Mouse (Mus musculus) CD4-positive, CD25-positive, alpha-beta regulatory T cell, adult 4 months (primary cell): ENCODE data around the gene Col27a1. TPM values are rescaled to one million over a fixed set of nuclear protein-coding genes. Genes with fewer than 3 reads are reported as not detected.

Experiments used
- ATAC-seq: one replicate; pipeline ENCODE4 v1.8.0; 2017
- polyA plus RNA-seq, 2 experiments: library from polyadenylated mRNA; unstranded; fragments of 100-300 nt; shearing (Covaris generic); gene quantifications; one replicate each; pipeline ENCODE4 v1.2.1; 2017

Col27a1 gene
- polyA plus RNA-seq, 2 experiments from 2014 or later = 0.33 to 0.75 TPM

DNA sequence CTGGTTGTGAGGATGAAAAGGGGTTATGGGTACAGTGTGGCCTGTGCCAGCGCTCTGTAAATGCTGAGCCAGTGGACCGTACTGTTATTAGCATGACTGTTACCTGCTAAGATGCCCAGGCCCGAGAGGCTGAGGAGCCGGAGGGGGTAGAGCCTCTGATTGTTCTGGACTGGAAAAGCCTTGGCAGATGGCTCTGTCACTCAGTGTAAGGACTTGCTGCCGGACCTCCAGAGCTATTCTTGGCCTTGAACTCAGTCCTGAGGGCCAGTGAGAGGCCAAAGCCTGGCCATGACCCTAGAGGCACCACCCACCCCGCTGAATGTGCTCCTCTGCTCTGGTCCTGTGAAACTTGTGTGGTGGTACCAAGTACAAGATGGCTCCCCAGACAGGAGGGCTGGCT is 52.5 kb downstream of the Col27a1 start:
- no peak for ATAC-seq

DNA sequence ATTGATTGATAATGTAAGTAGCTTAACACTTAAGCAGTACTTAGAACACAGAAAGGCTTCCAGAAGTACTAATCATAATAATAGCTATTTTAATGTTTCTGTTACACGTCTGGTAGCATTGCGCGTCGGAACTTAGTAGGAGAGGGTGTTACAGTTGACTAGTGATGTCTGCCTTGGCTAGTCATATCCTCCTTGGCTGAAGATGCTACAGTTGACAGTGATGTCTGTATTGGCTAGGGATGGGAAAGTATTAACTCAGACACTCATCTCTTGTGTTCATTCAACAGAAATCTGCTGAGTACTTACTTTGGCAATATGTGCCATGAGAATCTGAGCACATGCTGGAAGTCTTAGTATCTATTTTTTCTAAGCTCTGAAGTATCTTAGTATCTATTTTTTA is 53.3 kb downstream of the Col27a1 start:
- ATAC-seq = no peak

DNA sequence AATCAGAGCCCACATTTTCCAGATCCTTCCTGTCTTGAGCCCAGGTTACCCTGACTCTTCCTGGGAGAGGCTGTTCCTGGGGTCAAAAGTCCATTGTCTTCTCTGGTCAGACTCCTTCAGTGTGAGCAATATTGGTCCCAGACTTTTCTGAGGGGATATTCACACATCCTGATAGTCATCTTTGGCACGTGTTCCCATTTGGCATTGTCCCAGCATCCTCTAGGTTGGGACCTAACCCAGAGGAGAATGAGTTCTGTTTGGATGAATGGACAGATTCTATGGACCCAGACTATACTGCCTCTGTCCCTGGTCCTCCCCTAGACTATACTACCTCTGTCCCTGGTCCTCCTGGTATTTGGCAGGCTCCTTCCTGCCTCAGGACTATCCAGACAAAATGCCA is 53.8 kb downstream of the Col27a1 start:
- ATAC-seq = no peak

DNA sequence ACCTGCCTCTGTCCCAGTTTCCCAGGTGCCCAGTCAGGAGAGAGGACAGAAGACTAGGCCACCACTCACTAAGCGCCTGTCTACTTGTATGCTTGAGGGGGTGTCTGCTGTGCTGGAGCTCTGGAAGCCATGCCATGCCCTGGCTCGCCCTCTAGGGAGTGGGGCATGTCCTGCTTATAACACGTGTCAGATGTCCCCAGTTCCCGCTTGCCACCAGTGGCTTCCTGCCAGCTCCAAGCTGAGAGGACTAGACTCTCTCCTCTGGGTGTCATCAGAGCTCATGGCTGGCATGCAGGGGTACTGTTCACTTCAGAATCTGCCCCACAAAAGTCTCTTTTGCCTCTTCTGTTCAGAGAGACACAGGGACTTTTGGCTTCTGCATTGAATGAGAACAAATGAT is 55.0 kb downstream of the Col27a1 start:
- no peak for ATAC-seq

DNA sequence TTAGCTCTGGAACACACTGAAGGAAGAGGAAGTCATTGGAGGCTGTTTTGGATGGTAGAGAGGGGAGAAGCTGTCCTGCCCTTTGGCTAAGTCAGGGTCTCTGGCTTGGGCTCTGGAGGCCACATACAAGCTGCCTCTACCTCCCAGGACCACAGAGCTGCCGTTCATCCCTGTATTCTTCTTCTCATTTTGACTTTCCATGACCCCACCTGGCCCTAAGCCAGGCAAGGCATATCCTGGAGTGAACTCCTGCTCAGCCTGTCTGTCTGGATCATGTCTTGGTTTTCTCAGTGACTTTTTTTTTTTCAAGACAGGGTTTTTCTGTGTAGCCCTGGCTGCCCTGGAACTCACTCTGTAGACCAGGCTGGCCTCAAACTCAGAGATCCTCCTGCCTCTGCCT is 60.7 kb downstream of the Col27a1 start:
- no peak for ATAC-seq

DNA sequence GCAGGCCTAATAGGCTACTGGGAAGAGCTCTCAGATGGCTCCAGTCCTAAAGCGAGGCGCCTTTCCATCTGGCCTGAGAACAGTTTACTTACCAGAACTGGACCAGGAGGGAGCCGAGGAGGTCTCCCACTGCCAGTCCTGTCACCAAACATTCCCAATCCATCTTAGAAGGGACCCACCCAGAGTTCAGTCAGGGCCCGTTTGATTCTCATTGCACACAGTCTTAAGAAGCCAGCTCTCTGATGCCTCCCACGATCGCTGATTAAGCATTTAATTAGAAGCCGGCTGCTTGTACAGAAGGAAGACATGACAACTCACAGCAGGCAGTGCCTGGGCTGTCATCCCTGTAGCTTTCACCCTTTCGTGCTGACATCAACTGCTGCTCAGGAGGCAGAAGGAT is 61.4 kb downstream of the Col27a1 start:
- ATAC-seq = no peak

DNA sequence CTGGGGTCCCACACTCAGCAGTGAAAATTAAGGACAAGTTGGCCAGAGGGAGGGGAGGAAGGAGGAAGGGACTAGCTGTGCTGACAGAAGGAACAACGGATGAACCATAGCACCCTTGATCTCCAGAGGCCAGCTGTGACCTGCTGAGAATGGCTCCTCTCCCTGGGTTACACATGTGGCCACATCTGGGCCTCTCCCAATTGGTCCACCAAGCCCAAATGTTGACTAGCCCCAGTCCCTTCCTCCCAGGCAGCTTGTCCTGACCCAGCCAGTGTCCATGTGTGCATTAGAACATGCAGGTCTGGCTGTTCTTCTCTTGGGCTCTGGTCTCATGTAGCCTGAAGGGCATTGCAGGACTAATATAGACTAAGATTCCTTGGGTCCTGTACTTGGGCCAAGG is 62.8 kb downstream of the Col27a1 start:
- ATAC-seq = no peak

DNA sequence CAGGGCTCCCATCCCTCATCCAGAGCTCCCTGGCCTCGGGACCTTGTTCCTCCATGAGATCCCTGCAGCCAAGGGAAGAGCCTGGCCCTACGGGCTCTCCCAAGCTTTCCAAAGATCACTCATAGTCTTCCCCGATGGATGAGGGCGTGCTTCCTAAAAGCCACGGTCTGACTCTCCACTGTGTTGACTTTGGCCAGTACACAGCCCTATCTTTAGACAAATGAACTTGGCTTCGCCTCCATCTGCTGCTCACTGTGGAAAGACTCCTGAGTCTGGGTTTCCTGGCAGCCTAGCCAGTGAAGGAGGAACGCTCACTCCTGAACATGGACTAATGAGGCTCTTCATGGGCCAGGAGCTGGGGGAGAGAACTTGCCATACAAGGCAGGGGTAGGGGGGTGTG is 65.0 kb downstream of the Col27a1 start:
- no peak for ATAC-seq

DNA sequence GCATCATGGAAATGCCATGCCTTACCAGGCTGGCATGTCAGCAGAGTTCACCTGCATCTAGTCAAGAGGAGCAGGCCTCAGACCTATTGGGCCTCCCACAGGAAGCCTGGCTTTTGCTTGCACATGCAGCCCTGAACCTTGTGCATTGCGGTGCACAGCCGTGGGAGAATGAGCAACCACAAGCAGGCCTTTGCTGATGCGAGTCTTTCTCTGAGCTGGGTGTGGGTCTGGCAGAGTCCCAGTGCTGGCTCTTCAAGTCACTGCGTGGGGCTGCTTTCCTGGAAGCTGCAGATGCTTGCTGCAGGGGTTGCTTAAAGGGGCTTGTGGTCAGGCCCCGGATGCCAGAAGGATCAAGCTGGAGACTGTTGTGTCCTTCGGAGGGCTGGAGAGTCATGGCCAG is 67.9 kb downstream of the Col27a1 start:
- ATAC-seq = no peak

DNA sequence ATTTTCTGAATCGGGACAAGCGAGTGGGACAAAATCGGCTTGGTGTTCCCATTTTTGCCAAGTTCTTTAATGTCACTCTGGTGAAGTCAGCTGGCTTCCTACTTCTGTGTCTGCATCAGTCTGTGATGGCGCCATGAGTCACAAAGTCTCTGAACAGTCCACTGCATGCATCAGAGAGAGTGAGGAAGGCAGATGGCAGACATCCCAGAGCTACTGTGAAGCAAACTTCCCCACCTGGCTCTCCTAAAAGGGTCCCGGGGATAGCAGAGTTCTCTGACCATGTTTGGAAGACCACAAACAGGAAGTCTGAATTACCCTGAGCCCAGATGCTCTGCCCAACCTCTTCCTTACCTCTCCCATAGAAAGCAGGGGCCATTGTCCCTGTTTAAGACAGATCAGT is 69.5 kb downstream of the Col27a1 start:
- ATAC-seq = no peak

DNA sequence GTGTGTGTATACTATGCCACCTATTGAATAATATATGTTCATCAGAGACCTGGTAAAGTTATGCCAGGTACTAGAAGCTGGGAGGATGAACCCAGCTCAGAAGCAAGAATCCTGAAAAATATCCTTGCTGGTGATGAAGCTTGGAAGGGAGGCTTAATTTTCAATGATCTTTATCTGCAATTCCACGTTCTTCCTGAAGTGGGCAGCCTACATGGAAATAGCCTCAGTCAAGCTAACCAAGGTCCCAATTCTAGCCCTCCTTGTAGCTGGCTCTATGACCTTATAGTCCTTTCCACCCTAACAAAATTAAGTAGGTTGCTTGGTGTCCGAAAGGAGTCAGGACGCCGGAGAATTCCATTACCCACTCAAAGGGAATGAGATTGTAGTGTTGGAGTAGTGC is 72.2 kb downstream of the Col27a1 start:
- ATAC-seq = no peak

DNA sequence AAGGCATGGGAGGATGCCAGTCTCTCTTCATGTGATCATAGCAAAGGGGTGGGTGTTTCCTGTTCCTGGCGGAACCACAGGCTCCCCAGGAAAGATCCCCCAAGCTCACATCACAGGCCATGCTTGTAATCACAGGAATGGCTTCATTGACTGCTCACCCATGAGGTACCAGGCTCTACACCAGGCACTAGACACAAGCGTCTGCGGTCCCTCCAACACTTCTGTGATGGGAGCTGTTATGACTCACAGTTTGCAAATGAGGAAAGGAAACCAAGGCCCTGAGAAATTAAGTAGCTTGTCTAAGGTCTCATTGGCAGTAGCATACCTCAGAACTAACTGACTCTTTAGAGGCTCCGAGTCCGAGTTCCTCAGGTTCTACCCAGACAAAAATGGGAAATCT is 74.7 kb downstream of the Col27a1 start:
- no peak for ATAC-seq

DNA sequence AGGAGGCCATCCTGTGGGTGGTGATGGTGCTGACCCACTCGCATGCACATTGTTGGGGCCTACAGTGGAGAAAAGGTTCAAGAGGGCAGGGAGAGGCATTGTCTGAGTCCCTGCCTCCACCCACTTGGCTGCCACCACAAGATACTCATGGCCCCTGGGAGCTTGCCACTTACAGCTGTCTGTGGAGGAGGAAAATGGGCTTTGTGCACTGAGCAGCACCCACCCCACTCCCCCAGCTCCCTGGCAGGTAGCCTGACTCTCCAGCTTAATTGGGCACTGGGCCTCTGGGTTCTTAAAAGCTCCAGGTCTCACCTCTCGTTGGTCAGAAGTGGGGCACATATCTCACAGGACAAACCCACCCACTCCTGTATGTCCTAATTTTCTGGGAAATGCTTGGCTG is 76.3 kb downstream of the Col27a1 start:
- ATAC-seq = no peak

DNA sequence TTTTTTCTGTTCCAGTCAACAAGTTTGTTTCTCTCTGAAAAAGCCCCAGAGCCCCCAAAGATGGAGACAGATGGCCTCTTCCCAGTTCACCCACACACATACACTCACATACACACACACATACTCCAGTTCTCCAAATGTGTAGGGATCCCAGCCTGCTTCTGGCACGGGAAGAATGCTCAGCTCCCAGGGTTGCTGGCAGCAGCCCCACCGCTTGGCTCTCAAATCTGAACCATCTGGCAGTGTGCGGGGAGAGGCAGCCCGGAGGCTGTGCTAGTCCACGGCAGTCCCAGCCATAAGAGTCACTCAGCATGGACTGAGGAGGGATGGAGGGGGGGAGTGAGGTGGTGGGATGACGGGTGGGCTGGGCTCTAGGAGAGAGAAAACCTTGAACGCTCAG is 77.3 kb downstream of the Col27a1 start:
- no peak for ATAC-seq

DNA sequence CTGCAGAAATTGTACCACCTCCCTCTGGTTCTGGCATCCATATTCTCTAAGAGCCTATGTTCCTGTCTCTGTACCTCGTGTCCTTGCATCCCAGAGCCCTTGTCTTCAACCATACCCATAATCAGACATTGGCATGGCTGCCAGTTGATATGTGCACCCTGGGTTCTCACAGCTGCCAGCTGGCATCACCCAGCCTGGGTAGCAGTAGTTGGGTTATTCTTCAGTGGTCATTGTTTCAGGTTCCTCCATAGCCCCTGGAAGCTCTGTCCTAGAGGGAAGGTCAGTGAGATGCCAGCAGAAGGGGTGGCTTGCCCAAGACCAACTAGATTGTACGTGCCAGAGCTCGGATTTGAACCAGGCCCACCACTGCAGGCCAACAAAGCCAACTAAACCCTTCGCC is 77.9 kb downstream of the Col27a1 start:
- ATAC-seq = no peak

DNA sequence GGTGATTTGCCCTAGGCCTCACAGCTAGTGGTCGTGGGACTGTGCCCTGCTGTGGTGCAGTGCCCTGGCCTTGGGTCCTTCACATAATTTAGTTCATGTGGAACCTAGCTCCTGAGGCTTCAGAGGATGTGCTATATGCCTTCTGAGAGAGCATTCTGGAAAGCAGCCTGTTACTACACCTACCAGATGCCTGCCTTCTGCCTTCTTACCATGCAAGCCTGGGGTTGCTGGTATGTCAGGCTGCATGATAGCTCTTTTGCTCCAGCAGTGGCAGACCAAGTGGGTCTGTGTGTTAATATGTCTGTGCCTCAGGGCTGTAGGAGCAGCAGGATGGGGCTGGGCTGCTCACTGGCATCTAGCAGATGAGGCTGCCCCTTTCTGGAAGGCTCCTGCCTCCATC is 81.8 kb downstream of the Col27a1 start:
- no peak for ATAC-seq

DNA sequence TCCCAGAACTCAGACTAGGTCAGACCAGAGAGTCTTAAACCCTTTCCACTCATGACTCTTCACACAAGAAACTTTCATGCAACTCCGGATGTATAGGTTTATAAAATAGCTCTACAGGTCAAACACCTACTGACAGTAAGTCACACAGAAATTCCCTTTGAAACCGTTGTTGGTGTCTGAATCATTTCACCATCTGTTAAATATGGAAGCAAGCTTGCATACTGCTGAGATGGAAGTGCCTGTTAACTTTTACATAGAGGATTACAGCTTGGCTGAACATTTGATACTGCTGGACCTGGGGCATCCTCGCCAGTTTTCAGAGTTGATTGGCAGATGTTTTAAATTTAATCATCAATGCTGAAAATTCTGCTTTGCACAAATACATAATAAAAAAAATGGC is 82.5 kb downstream of the Col27a1 start:
- ATAC-seq = no peak

DNA sequence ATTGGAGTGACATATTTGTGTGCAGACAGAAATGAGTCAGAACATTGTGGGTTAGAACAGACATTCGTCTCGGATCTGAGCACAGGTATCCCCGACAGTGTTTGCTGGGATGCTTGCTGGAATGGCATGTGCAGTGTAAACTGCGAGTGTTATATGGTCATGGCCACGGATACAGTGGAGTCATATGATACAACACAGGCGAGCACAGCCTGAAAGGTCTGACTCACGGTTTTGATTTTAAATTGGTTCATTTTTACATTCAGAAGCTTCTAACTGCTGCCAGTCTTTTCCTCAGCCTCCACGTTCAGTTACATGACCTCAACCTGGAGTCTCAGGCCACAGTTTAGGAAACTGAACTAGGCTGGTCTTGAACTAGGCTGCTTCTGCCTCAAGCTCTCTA is 83.1 kb downstream of the Col27a1 start:
- ATAC-seq = no peak

DNA sequence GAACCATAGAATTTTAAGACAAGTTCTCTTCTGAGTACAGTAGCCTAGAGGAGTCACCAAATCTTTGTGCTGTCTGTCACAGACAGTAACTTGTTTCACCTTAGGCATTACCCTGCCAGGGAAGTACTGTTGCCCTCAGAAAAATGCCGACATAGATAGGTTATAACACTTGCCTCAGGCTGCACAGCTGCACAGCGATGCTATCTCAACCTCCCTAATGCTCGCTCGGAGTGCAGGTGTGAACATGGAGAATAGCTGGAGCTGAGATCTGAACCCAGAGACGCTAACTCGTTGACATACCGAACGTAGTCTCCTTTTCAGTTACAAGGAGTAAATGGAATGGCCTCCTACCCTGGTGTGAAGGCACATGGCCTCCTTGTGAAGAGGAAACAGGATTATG is 84.4 kb downstream of the Col27a1 start:
- no peak for ATAC-seq

DNA sequence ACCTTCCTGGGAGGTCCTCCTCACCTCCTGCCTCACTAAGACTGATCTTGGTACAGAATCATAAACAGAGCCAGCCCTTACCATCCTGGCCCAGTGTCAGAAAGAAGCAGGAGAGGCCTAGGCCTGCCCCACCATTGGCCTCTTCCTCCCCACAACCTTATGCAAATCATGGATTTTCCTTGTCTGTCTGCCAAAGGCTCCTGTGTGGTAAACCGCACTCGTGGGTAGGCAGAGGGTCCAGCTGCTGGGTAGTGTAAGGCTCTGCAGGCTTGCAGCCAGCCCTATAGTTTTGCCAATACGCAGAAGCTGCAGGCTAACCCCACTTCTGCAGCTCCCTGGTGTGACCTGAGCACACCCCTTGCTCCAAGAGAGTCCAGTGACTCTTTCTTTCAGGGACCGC is 88.8 kb downstream of the Col27a1 start:
- no peak for ATAC-seq

DNA sequence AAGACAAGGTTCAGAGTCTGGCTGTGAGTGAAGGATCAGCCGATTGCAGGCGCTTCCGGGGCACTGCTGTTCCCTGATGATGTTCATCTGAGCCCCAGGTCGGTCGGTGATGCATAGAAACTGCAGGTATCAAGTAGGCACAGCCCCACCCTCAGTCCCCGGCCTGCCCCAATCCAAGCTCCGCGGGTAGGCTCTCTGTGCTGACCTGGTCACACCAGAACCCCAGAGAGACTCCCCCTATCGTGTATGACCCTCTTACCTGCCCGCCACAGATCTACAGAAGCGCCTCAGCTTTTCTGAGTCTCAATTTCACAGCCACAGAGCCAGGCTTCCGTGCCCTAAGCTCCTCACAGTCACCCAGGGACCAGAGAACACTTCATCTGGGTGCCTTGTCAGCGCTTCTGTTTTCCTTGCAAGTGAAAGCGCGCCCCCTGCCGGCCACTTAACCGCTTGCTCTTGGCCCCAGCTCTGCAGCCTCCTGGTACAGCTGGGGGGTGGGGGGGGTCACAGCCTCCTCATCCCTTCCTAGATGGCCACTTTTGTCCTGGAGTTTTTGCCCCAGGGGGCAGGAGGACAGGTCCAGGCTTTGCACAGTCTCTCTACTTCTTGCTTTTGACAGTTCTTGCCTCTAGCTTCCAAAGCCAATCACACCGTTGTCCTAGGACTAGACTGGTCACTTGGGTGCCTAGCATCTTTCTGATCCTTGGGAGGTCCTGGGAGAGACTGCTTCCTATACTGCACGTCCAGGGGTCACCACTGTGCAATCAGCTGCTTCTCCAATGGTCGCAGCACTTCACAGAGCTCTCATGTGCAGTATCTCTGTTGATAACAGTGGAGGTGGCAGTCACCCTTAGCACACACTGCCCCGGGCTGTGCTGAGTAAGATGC is 93.6 kb downstream of the Col27a1 start:
- no peak for ATAC-seq

DNA sequence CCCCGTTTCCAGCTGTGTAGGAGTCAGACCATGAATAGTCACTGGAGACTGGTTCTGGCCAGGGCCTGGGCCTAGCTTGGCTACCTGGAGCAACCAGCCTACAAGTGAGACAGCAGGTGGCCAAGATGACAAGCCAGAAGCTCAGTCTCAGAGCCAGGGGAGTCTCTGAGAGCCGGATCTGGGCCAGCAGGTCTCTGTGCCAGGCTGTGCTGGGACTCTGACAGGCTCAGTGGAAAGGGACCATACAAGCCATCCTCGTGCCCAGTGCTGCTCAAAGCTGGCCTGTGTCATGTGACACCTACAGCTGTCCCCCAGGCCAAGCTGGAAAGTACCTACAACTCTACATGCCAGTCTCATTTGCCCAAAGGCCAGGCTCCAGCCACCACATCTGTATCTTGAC is 94.5 kb downstream of the Col27a1 start:
- no peak for ATAC-seq

DNA sequence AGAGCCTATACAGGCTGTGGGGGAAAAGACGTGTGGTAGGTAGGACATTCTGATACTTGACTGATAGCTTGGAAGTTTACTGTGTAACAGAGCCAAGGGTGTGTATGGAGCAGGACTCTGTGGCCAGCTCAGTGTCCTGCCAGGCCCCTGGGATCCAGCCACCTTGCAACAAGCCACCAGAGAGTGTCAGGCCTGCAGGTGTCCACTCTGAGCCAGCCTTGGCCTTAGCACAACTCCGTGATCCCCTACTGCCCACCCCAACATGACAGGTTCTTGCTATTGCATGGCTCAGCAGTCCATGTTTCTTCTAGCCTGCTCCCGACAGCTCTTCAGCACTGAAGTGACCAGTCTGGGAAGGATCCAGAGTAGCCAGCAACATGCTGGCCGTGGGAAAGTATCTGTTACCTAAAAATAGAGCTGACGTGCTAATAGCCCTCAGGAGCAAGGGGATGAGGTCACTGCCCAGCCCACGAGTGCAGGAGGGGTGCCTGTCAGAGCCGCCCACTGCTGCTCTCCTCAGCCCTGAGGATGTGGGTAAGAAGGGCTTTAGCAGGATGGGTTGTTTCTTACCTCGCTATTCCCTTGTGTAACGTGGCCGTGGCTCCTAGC is 96.5 kb downstream of the Col27a1 start:
- ATAC-seq = no peak

DNA sequence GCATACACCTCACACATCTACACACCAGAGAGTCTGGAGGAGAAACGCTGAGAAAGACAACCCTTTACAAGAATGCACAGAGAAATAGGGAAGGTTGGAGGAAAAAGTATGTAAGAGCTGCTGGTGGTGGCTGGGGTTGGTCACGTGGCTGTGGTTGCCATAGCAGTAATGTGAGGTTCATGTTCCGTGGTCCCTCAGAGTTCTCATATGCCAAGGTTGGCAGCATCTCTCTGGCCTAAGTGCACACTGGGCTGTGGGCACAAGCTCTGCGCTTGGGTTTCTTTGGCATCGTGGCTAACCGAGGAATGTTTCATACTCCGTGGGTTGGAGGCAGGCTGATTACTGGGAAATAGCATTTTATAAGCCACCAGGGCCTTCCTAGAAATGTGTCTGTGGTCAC is 97.6 kb downstream of the Col27a1 start:
- ATAC-seq = no peak

DNA sequence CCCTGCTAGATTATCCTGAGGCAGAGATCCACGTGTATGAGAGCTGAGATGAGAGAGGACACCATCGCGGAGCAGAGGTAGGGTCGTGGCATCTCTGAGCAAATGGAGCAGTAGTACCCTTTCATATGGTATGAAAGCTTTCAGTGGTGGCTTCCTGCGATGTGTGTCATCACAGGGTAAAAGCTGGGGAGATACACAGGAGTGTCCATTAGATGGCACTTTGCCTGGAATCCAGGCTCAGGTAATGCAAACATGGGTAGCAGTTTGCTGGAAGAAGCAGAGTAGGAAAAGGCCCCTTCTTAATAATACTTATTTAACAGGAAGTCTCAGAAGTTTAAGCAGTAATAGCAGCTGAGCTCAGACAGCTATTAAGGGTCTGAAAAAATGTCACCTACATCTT is 100.3 kb downstream of the Col27a1 start:
- ATAC-seq = no peak
